Mouse (Mus musculus): ENCODE measurements around the gene Olfr1042.
"Not testable (repeated sequence)": the region's sequence is repeated elsewhere in the genome, so short reads cannot be mapped to it uniquely, and the experiment has no call there.

The Olfr1042 gene

DNA sequence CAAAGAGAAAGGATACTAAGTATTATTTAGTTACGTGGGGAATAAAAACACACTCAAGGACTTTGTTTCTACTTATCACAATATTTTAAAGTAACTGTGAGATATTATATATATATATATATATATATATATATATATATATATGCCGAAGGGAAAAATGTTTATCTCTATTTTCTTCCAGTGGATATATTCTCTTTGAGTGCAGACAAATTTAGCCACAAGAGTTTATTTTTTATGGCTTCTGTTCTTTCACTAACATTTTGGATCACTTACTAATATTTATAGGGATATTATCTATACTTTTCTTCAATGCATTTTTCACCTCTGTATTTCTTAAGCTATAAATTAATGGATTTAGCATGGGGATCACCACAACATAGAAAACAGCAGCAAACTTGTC, at the start of gene Olfr1042:
Gene Olfr1042, minus strand, starts transcription at position 101 of the 400 bp plus-strand sequence.
- DNase-seq: no peak

DNA sequence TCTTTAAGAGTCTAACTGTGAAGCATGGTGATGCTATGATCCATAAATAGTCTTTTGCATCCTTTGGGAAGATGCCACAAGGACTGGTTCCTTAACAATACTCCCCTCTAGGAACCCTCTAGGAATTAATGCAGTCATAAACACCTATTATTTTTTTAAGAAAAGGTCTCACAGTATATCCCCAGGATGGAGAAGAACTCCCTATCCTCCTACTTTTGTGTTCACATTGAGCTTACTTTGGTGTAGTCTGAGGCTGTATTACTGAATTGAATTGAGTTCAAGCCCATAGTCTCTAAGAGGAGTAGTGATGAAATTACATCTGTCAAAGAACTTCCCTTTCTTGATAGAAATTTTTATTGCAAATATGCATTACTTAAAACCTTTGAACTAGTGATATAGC, 41.3 kb upstream of the Olfr1042 start, which contains the start of gene Olfr1045:
Gene Olfr1045, minus strand, starts transcription at position 101 of the 400 bp plus-strand sequence.
- DNase-seq: no peak

DNA sequence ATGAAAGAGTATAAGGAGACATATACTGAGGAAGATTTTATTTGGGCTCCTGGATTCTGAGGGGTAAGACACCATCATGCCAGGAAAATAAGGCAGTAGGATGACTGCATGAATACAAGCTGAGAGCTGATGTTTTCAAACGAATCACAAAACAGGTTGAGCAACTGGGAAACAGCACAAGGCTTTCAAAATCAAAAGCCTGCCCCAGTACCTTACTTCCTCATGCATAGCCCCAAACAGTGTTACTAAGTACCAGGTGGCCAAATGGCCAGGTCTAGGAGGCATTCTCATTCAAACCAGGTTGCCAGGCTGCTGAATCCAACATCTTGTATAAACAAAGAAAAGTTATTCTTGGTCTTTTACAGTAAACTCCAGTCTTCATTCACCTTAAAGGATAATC, 34.2 kb upstream of the Olfr1042 start:
- DNase-seq: no peak

DNA sequence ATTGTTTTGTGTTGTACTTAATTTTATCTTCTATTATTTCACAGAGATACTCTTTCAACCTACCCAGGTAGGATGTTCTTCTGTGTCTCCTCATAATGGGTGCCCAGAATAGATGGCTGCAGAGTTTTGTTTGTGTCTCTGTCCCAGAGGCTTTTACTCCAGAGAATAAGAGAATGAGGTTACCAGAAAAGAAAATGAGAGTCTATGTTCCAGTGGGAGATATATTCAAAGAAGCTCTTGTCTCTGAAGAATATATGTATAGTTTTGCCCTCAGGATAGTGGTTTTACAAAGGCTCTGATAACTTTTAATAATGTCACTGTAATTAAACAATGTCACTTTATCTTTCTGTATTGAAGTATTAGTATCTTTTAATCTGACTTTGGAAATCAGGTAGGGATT, 23.9 kb upstream of the Olfr1042 start, which contains the start of gene Olfr52:
Gene Olfr52, minus strand, starts transcription at position 101 of the 400 bp plus-strand sequence.
- DNase-seq: no peak

DNA sequence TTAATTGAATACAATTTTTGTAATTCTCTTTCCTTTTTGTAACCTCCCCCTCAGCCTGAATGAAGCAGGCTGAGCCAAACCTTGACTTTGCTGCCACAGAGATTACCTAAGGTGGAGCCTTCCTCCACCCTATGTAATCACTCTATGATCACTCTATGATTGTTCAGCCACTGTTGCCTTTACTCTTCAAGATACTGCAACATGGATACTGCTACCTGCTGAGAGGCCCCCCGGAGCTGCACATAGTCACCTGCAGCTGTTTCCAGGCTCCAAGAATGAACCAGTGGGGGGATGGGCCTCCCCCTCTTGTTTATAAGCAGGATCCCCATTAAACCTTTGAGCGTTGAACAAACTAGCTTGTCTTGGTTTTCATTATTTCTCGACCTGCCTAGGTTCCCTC, 18.3 kb upstream of the Olfr1042 start:
- DNase-seq: no peak

DNA sequence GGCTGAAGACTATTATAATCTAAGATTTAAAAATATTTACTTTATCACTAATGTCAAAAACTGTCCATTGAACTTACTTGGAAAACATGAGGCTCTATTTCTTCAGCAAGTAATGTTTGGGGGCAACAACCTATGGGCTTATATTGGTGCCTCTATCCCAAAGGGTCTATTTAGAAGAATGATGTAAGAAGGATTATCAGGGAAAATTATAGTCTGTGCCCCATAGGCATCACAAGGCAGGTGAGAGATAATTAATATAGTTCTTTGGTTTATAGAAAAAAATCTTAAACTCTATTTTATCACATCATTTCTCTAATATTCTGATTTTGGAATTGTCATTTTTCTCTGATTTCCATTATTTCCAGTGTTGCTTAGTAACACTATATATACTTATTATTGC, 16.1 kb upstream of the Olfr1042 start, which contains the start of gene Olfr1044:
Gene Olfr1044, minus strand, starts transcription at position 101 of the 400 bp plus-strand sequence.
- no peak for DNase-seq

DNA sequence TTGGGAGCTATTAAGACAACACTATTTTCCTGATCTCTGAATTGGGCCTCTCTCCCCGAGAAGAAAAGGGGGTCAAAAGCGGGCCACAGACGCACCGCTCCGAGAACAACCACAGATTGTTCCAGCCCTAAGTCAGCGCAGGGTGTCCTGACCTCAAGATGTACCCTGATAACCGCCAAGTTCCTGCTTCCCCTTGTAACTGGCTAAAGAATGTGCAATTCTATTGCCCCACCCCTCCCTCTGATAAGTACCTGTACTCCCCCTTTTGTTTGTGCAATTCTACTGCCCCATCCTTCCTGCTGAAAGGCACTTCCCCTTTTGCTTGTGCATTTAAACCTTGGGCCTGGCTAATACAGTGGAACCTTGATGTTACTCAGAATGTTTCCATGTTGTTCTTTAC, 13.8 kb upstream of the Olfr1042 start:
- DNase-seq: not testable (repeated sequence)

DNA sequence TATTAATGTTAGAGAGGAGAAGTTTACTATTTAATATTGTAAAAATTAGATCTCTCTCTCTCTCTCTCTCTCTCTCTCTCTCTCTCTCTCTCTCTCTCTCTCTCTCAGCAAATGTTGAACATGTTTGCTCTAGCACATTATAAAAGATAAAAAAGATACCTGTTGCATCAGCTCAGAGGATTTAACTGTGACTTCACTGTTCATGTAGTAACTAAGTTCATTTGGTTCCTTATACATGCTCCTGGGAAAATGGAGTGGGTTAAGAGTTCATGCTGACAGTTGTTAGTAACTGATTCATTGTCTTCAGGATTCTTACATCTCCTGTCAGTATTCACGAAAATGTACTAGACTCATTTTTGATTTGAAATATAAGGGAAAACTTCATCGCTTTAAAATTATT, 5.8 kb upstream of the Olfr1042 start, which contains the start of gene Olfr1043:
Gene Olfr1043, minus strand, starts transcription at position 101 of the 400 bp plus-strand sequence.
- no peak for DNase-seq

DNA sequence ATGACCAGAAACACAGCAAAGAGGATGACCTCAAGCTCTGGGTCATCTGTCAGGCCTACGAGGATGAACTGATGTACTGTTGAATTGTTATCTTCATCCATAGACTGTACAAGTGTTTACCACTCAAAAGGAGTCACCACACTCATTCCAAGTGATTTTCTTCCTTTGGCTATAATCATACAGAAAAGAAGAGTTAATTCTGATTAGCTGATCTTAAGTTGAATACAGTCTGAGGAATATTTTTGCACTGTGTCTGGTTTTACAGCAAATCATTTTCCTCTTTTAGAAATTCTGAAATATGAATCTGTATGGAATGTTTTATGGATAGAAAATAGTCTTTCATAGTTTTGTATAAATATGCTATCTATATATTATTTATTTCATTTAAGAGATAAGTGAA, 15.0 kb downstream of the Olfr1042 start, which contains the start of gene Olfr1040:
Gene Olfr1040, minus strand, starts transcription at position 101 of the 400 bp plus-strand sequence.
- no peak for DNase-seq

DNA sequence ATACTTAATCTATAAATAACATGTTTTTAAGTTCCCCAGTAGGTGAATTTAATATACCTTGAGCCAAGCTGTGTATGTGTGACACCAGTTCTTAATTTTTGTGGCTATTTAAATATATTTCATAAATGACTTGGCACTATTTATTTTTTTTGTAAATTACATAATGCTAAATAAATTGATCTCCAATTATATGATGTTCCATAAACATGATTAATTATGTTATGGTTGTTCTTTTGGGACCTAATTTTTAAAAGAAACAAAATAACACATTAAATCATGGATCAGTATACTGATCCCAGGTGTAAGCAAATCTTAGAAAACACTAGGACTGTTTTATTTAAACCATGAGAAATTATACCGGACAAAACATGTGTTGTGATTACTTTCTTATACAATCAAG, 25.8 kb downstream of the Olfr1042 start, which contains the start of gene Olfr1039:
Gene Olfr1039, minus strand, starts transcription at position 101 of the 400 bp plus-strand sequence.
- DNase-seq: no peak
